Mouse (Mus musculus) macrophage (primary cell): ENCODE data around the gene Ciz1. TPM values are rescaled to one million over a fixed set of nuclear protein-coding genes. Genes with fewer than 3 reads are reported as not detected.

Experiments used
- H3K27ac ChIP-seq: fragments of 350-480 bp; formaldehyde crosslinking; 2 replicates; pipeline ENCODE4 v1.9.0; 2021
- H3K36me3 ChIP-seq: fragments of 350-480 bp; formaldehyde crosslinking; 2 replicates; pipeline ENCODE4 v1.9.0; 2021; ENCODE audit errors: inconsistent target
- H3K4me3 ChIP-seq: fragments of 350-480 bp; formaldehyde crosslinking; 2 replicates; pipeline ENCODE4 v1.9.0; 2021; ENCODE audit errors: inconsistent target
- H3K79me2 ChIP-seq: fragments of 350-480 bp; formaldehyde crosslinking; 2 replicates; pipeline ENCODE4 v1.9.0; 2021; ENCODE audit errors: inconsistent target
- WGBS: methylation state at CpG from one replicate; pipeline ENCODE4 v1.1.7; 2026; ENCODE audit warnings: inconsistent platforms; ENCODE audit not compliant: missing documents; 5-methylcytosine and 5-hydroxymethylcytosine counted together
- polyA plus RNA-seq: library from polyadenylated mRNA; stranded (reverse); fragments of 250-400 nt; gene quantifications from 3 replicates; pipeline ENCODE4 v1.2.4, GENCODE M21; 2018; ENCODE audit warnings: inconsistent platforms
- total RNA-seq, 78 experiments: library from RNA; depleted of rRNA; stranded (reverse); fragments of 250-400 nt; gene quantifications; 1 replicate in 9 of 78; 2 replicates in 24 of 78; 3 replicates in 43 of 78; 4 replicates in 2 of 78; pipeline ENCODE4 v1.2.4; 2018; ENCODE audit warnings: inconsistent platforms in 56 of 78

Ciz1 gene
- total RNA-seq (2018; cell fraction: chromatin; rRNA removed) = 100 to 1,000 TPM in 21 of 26 experiments, 10 to 100 TPM in 5; 61.3 to 303 (median 196) TPM
- 10 to 100 TPM; 39.2 to 71.1 (median 59.6) TPM for total RNA-seq (2018; cell fraction: cytosol; rRNA removed)
- total RNA-seq (2018; cell fraction: nucleus; rRNA removed) = 100 to 1,000 TPM in 15 of 26 experiments, 10 to 100 TPM in 11; 48.7 to 209 (median 106) TPM
- 35.3 to 118 TPM (median 57.2 TPM) in 3 replicates for polyA plus RNA-seq

- Histone ChIP-seq H3K4me3 (no peak within 1 kb of the TSS), H3K36me3 (no peaks in the 10 kb centered on the region), H3K79me2 (no peaks in the 10 kb centered on the region), H3K27ac (no peak within 1 kb of the TSS)
- WGBS = 3% methylated on average over 25 of the region's 52 CpGs
These were observed at the start of gene Ciz1 for GRCm38 (mm10) chr2:32352151-32353006. Ciz1 (plus strand) TSS chr2:32352327.

- no peak overlapping the region for H3K4me3 ChIP-seq
- H3K27ac ChIP-seq = no peak overlapping the region
- WGBS = 90% methylated on average over 10 of the region's 10 CpGs
- H3K79me2 ChIP-seq = no peaks in the 10 kb centered on the region
- peaks cover 90% of the 10 kb centered on the region for H3K36me3 ChIP-seq
These were observed 49.2 kb upstream of the Ciz1 start for GRCm38 (mm10) chr2:32302952-32303351.

GRCm38 (mm10) chr2:32304145-32304832 lies 47.8 kb upstream of the Ciz1 start:
- 84% methylated on average over 7 of the region's 8 CpGs for whole genome bisulfite sequencing
- no peak overlapping the region for H3K4me3 ChIP-seq
- peaks cover 77% of the 10 kb centered on the region for H3K36me3 ChIP-seq
- H3K79me2 ChIP-seq = no peaks in the 10 kb centered on the region
- no peak overlapping the region for H3K27ac ChIP-seq

- Histone ChIP-seq H3K4me3 (no peak overlapping the region), H3K79me2 (no peaks in the 10 kb centered on the region), H3K36me3 (peaks cover 65% of the 10 kb centered on the region), H3K27ac (no peak overlapping the region)
- 86% methylated on average over 5 of the region's 5 CpGs for whole genome bisulfite sequencing
These were observed 46.5 kb upstream of the Ciz1 start for GRCm38 (mm10) chr2:32305668-32306067.

GRCm38 (mm10) chr2:32306176-32306575 lies 46.0 kb upstream of the Ciz1 start:
- Histone ChIP-seq H3K79me2 (no peaks in the 10 kb centered on the region), H3K36me3 (peaks cover 61% of the 10 kb centered on the region), H3K27ac (no peak overlapping the region), H3K4me3 (no peak overlapping the region)
- WGBS = 94% methylated on average over 9 of the region's 9 CpGs

- H3K79me2 ChIP-seq = no peaks in the 10 kb centered on the region
- 86% methylated on average over 6 of the region's 6 CpGs for WGBS
- H3K4me3 ChIP-seq = no peak overlapping the region
- no peak overlapping the region for H3K27ac ChIP-seq
- peaks cover 50% of the 10 kb centered on the region for H3K36me3 ChIP-seq
These were observed 44.8 kb upstream of the Ciz1 start for GRCm38 (mm10) chr2:32307247-32307798.

- no peak overlapping the region for H3K27ac ChIP-seq
- no peaks in the 10 kb centered on the region for H3K79me2 ChIP-seq
- 69% methylated on average over 8 of the region's 8 CpGs for WGBS
- peaks cover 41% of the 10 kb centered on the region for H3K36me3 ChIP-seq
- no peak overlapping the region for H3K4me3 ChIP-seq
These were observed 44.0 kb upstream of the Ciz1 start for GRCm38 (mm10) chr2:32307941-32308760.

GRCm38 (mm10) chr2:32308870-32309568 lies 43.1 kb upstream of the Ciz1 start:
- Histone ChIP-seq H3K36me3 (peaks cover 35% of the 10 kb centered on the region), H3K4me3 (no peak overlapping the region), H3K27ac (no peak overlapping the region), H3K79me2 (no peaks in the 10 kb centered on the region)
- WGBS = 94% methylated on average over 14 of the region's 16 CpGs

GRCm38 (mm10) chr2:32310096-32310845 lies 41.9 kb upstream of the Ciz1 start:
- Histone ChIP-seq H3K4me3 (no peak overlapping the region), H3K27ac (no peak overlapping the region), H3K79me2 (no peaks in the 10 kb centered on the region), H3K36me3 (peaks cover 23% of the 10 kb centered on the region)
- 79% methylated on average over 18 of the region's 18 CpGs for WGBS

- Histone ChIP-seq H3K36me3 (peaks cover 9% of the 10 kb centered on the region), H3K79me2 (no peaks in the 10 kb centered on the region), H3K4me3 (no peak overlapping the region), H3K27ac (no peak overlapping the region)
- WGBS = 14% methylated on average over 38 of the region's 42 CpGs
These were observed 40.4 kb upstream of the Ciz1 start for GRCm38 (mm10) chr2:32311443-32312317.

- Histone ChIP-seq H3K36me3 (peaks cover 1% of the 10 kb centered on the region), H3K79me2 (no peaks in the 10 kb centered on the region), H3K4me3 (no peak overlapping the region), H3K27ac (no peak overlapping the region)
- 2% methylated on average over 54 of the region's 56 CpGs for WGBS
These were observed 39.7 kb upstream of the Ciz1 start for GRCm38 (mm10) chr2:32312318-32312964.

GRCm38 (mm10) chr2:32314831-32315230 lies 37.3 kb upstream of the Ciz1 start:
- Histone ChIP-seq H3K27ac (no peak overlapping the region), H3K4me3 (no peak overlapping the region), H3K79me2 (no peaks in the 10 kb centered on the region), H3K36me3 (no peaks in the 10 kb centered on the region)
- WGBS = 93% methylated on average over 14 of the region's 14 CpGs
